Mouse (Mus musculus) intestine, embryonic 16.5 days (tissue): ENCODE results near the gene Psmd6. TPM values are rescaled to one million over a fixed set of nuclear protein-coding genes. Genes with fewer than 3 reads are reported as not detected.

Source experiments
- ATAC-seq: fragments of 200-750 bp; cut with Nextera tagmentation; 2 replicates; pipeline ENCODE4 v1.8.0; 2017; ENCODE audit warnings: moderate TSS enrichment, moderate library complexity
- H3K27ac ChIP-seq: fragments of 300-500 bp; sonication (generic); 2 replicates; pipeline ENCODE4 v1.5.1; 2014; ENCODE audit warnings: mild to moderate bottlenecking, low read length
- H3K27me3 ChIP-seq: fragments of 300-500 bp; sonication (generic); replicated peaks from 2 replicates; pipeline ENCODE4 v1.6.1; 2014; ENCODE audit warnings: low read length, control low read depth, mixed read lengths; ENCODE audit not compliant: control insufficient read depth, insufficient read depth
- H3K36me3 ChIP-seq: fragments of 300-500 bp; sonication (generic); 2 replicates; pipeline ENCODE4 v1.6.1; 2014; ENCODE audit warnings: low read length, control low read depth; ENCODE audit not compliant: control insufficient read depth, insufficient read depth
- H3K4me1 ChIP-seq: fragments of 300-500 bp; sonication (generic); 2 replicates; pipeline ENCODE4 v1.6.1; 2014; ENCODE audit warnings: low read length, control low read depth, mixed read lengths; ENCODE audit not compliant: control insufficient read depth, insufficient read depth
- H3K4me2 ChIP-seq: fragments of 300-500 bp; sonication (generic); 2 replicates; pipeline ENCODE4 v1.6.1; 2014; ENCODE audit warnings: low read depth, low read length, control low read depth
- H3K4me3 ChIP-seq: fragments of 300-500 bp; sonication (generic); 2 replicates; pipeline ENCODE4 v1.5.1; 2014; ENCODE audit warnings: mild to moderate bottlenecking, low read length
- H3K9ac ChIP-seq: fragments of 300-500 bp; sonication (generic); 2 replicates; pipeline ENCODE4 v1.6.1; 2014; ENCODE audit warnings: low read depth, low read length
- H3K9me3 ChIP-seq: fragments of 300-500 bp; sonication (generic); 2 replicates; pipeline ENCODE4 v1.6.1; 2016; ENCODE audit warnings: low read length, control low read depth; ENCODE audit not compliant: control insufficient read depth
- WGBS: fragments of 180-500 bp; shearing (Covaris S2); extraction: QIAGEN DNeasy Blood & Tissue Kit; methylation state at CpG from one replicate; pipeline ENCODE4 v1.1.7; 2014; 5-methylcytosine and 5-hydroxymethylcytosine counted together
- polyA plus RNA-seq: library from polyadenylated mRNA; unstranded; fragments of >200 nt; fragmentation: Nextera tagmentation; extraction: Ambion mirVana; gene quantifications from 2 replicates; pipeline ENCODE4 v1.2.1, GENCODE M21; 2015

Psmd6 gene
- polyA plus RNA-seq: 189 and 203 TPM in 2 replicates

DNA sequence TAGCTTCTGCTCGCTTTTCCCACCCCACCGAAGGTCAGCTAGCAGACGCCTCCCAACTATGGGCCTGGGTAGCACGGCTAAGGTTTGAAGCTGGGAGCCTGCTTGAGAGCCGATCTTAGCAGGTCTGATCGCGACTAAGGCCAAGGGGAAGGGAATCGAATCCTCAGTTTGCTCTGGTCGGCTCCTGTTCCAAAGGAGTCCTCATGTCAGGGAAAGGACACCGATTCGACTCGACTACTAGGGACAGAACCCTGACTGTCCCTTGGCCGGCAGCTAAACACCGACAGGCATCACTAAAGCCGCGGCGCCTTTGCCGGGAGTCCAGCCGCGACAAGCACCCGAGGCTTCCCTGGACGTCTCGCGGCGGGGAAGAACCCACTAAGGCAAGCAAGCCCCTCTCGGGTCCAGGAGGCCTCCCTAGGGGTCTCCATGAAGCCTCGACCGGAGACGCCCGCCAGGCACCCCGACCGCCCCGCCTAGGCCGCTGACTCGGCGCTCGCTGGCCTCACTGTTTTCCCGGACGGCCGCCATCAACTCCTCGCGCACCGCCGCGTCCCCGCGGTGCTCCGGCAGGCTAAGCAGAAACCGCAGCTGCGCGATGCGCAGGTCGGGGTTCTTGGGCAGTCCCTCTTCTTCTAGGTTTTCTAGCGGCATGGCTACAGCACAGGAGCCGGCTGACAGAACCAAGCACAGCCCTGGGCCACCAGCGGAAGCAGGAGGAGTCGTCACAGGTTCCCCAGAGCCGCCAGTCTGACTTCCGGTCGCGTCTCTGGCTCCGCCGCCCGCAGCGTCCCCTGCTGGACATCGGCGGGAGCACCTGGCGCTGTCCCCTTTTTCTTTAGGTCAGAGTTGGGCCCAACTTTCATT lies at the start of gene Psmd6:
Gene Psmd6, minus strand, starts transcription at position 755 of the 867 bp plus-strand sequence.
- peaks cover 5% of the 10 kb centered on the region; the same call in 1 of the 2 replicates for H3K4me1 ChIP-seq
- H3K4me2 ChIP-seq: peak within 1 kb of the TSS; percentile 83
- peak within 1 kb of the TSS; percentile 99 for H3K9ac ChIP-seq
- no peaks in the 10 kb centered on the region for H3K9me3 ChIP-seq
- peak; percentile 98 for ATAC-seq
- H3K36me3 ChIP-seq: peaks cover 8% of the 10 kb centered on the region
- peak within 1 kb of the TSS; percentile 98 for H3K4me3 ChIP-seq
- peak within 1 kb of the TSS; percentile 65 for H3K27ac ChIP-seq
- under 1% methylated on average over 68 of the region's 68 CpGs for WGBS
- H3K27me3 ChIP-seq: no peaks in the 10 kb centered on the region

DNA sequence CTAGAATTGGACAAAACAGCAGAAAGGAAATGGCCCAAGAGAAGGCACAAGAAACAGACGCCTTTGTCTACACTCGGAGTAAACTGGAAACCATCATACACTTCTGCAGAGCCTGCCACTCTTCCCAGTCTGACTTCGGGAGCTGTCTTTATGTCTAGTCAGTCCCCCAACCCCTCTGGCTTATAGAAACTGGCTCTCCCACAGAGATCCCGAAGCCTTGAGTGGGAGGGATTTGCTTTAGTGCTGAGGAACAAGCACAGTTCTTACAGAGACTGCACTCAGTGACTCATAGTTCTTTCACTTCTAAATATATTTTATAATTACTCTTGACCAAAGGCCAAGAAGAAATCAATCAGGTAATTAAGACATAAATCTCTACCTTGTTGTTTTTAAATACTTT lies 10.1 kb downstream of the Psmd6 start:
- H3K9me3 ChIP-seq: no peaks in the 10 kb centered on the region
- ATAC-seq: no peak
- no peak overlapping the region for H3K27ac ChIP-seq
- H3K36me3 ChIP-seq: peaks cover 3% of the 10 kb centered on the region; the same call in 1 of the 2 replicates
- H3K4me3 ChIP-seq: no peak overlapping the region
- H3K4me2 ChIP-seq: no peak overlapping the region
- WGBS: 80% methylated on average over 4 of the region's 4 CpGs
- no peaks in the 10 kb centered on the region for H3K4me1 ChIP-seq
- H3K27me3 ChIP-seq: no peaks in the 10 kb centered on the region
- H3K9ac ChIP-seq: no peak overlapping the region

DNA sequence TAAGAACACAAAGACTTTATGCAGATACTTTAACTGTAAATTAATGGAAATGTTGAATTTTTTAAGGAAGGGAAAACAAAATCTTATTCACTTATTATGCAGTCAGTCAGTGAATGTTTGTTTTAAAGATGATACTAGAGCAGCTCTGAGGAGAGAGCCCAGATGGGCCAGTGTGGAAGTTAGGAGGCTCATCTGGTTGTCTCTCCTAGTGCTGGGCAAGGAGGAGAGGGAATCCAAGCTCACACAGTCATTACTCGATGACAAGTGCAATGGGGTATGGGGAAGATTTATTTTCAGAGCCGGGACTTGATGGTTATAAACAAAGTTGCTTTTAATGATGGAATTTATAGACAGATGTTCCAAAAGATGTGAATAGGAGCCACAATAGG lies 15.9 kb downstream of the Psmd6 start:
- peaks cover 7% of the 10 kb centered on the region; the same call in 1 of the 2 replicates for H3K36me3 ChIP-seq
- WGBS: 59% methylated on average over 2 of the region's 2 CpGs
- no peaks in the 10 kb centered on the region for H3K9me3 ChIP-seq
- H3K4me2 ChIP-seq: no peak overlapping the region
- H3K4me3 ChIP-seq: no peak overlapping the region
- H3K27me3 ChIP-seq: no peaks in the 10 kb centered on the region
- H3K4me1 ChIP-seq: no peaks in the 10 kb centered on the region; the same call in 1 of the 2 replicates
- no peak overlapping the region for H3K27ac ChIP-seq
- ATAC-seq: no peak
- no peak overlapping the region for H3K9ac ChIP-seq

DNA sequence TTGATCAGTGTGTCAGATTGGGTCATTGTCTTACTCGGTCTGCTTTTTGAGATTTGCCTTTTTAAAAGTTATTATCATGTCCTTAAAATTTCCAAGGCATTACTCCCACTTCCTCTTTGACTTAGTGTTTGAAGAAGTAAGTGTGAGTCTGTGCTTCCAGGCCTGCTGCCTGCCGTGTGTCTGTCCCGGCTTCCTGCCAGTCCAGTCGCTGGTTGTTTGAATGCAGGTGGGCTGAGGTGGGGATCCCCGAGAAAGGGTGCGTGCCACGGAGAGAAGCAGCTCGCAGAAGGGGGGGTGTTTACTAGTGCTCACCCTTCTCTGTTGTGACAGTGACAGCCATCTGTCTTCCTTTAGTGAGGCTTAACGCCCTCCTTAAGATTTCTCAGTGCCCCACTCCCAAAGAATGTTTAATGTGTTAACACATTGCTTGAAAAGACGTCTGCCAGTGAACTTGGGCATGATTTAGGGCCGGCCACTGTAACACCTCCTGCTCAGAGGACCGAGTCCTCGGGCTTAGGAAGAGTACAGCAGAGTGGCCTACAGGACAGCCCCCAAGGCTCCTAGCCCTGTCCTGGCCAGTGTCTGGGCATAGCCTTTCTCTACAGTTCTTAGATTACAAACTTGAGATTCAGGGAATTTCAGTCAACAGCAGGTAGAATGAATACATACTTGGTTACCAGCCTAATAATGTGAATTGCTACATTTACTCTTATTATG lies 16.4 kb downstream of the Psmd6 start:
- no peaks in the 10 kb centered on the region for H3K9me3 ChIP-seq
- H3K27me3 ChIP-seq: no peaks in the 10 kb centered on the region
- H3K4me2 ChIP-seq: no peak overlapping the region
- peaks cover 7% of the 10 kb centered on the region; the same call in 1 of the 2 replicates for H3K36me3 ChIP-seq
- ATAC-seq: no peak
- no peak overlapping the region for H3K27ac ChIP-seq
- no peak overlapping the region for H3K4me3 ChIP-seq
- H3K4me1 ChIP-seq: no peaks in the 10 kb centered on the region; the same call in 1 of the 2 replicates
- WGBS: 60% methylated on average over 13 of the region's 13 CpGs
- H3K9ac ChIP-seq: no peak overlapping the region

DNA sequence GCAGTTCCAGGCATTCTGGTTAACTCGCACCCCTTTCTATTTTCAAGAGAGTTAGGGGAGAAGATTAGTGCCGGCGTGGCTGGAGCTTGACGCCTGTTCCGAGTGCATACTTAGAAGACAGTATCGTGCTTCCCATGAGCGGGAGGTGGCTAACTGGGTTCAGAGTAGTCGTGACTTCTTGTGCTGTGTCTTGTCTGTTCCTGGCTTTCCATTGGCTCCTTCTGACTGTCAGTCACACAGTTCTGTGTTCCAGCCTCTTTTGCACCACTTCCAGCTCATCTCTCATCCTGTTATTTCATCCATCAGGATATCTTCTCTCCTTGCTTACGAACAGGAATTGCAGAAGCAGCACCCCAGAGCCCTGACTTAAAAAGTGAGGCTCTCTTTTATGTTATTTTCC lies 19.5 kb downstream of the Psmd6 start:
- Histone ChIP-seq H3K4me1 (no peaks in the 10 kb centered on the region; the same call in 1 of the 2 replicates), H3K36me3 (peaks cover 7% of the 10 kb centered on the region; the same call in 1 of the 2 replicates), H3K9me3 (no peaks in the 10 kb centered on the region), H3K27ac (no peak overlapping the region), H3K27me3 (no peaks in the 10 kb centered on the region), H3K4me3 (no peak overlapping the region), H3K4me2 (no peak overlapping the region), H3K9ac (no peak overlapping the region)
- WGBS: 90% methylated on average over 9 of the region's 9 CpGs
- no peak for ATAC-seq

DNA sequence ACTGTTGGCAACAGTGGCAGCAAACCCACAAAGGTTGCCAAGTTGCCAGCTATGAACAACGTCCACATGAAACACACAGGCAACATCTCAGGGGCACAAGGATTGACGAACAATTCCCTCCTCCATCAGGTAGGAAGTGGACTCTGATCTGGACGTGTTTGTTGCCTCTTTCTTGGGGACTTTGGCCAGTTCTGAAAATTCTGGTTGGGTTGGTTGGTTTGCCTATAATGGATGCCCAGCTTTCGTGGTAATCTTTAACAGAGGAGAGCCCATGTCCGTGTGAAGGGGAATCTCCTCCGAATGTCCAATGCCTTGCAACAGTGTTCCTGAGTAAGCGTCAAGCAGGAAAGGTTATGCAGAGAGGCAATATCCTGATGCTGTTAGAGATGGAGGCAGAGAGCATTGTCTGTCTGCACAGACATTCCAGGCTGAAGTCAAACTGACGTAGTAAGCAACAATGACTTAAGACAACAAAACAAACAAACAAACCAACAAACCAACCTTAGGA lies 20.0 kb downstream of the Psmd6 start:
- H3K4me1 ChIP-seq: no peaks in the 10 kb centered on the region; the same call in 1 of the 2 replicates
- no peak overlapping the region for H3K4me2 ChIP-seq
- H3K9me3 ChIP-seq: no peaks in the 10 kb centered on the region
- H3K36me3 ChIP-seq: peaks cover 7% of the 10 kb centered on the region; the same call in 1 of the 2 replicates
- no peak overlapping the region for H3K27ac ChIP-seq
- H3K27me3 ChIP-seq: no peaks in the 10 kb centered on the region
- no peak overlapping the region for H3K9ac ChIP-seq
- peak; percentile 48 for ATAC-seq
- WGBS: 77% methylated on average over 8 of the region's 8 CpGs
- H3K4me3 ChIP-seq: no peak overlapping the region

DNA sequence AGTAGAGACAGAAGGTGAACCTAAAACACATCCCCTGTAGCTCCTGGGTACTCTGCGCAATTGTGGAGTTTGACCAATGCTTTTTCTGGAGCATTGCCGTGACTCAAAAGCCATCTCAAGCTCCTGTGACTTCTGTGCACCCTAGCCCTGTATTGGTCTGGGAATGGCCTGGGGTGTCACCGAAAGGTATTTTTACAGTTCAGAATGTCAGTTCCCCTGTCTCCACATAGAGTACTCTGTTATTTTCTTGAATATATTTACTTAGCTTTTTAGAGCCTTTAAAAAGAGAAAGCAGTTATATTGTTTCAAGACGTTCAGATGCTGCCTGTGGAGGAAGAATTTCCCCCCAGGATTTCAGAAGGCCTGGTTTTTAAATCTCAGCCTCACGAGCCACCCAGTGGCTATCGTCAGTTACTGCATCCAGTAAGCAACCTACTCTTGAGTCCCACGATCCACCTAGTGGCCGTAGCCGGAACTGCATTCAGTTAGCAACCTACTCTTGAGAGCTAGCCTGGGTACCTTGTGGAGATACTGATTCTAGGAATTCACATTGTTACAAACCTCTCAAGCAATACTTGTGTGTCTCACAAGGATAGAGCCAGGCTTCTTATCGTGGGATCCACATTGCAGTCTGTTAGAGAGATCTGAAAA lies 22.3 kb downstream of the Psmd6 start:
- Histone ChIP-seq H3K9ac (no peak overlapping the region), H3K9me3 (no peaks in the 10 kb centered on the region), H3K27me3 (no peaks in the 10 kb centered on the region), H3K36me3 (peaks cover 7% of the 10 kb centered on the region; the same call in 1 of the 2 replicates), H3K4me3 (no peak overlapping the region), H3K4me2 (no peak overlapping the region), H3K4me1 (no peaks in the 10 kb centered on the region; the same call in 1 of the 2 replicates), H3K27ac (no peak overlapping the region)
- peak; percentile 45 for ATAC-seq
- 31% methylated on average over 10 of the region's 10 CpGs for WGBS

DNA sequence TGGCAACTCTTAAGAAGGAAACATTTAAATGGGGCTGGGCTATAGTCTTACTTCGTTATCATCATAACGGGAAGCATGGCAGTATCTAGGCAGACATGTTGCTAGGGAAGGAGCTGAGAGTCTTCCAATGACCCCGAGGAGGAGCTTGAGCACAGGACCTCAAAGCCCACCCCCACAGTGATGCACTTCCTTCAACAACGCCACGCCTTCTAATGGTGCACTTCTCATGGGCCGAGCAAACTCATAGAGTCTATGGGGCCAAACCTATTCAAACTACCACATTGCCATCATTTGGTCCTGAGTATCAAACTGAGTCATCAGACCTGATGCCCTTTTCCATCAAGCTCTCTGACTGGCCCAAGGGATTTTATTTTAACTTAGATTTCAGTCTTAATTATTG lies 30.2 kb downstream of the Psmd6 start:
- no peak for ATAC-seq
- Histone ChIP-seq H3K27me3 (no peaks in the 10 kb centered on the region), H3K27ac (no peak overlapping the region), H3K9me3 (no peaks in the 10 kb centered on the region), H3K4me2 (no peak overlapping the region), H3K9ac (no peak overlapping the region), H3K36me3 (peaks cover 2% of the 10 kb centered on the region), H3K4me3 (no peak overlapping the region), H3K4me1 (no peaks in the 10 kb centered on the region)
- WGBS: 94% methylated on average over 6 of the region's 6 CpGs
